Mouse (Mus musculus) heart, postnatal 36 days (tissue): ENCODE data around the gene Rnf4. TPM values are rescaled to one million over a fixed set of nuclear protein-coding genes. Genes with fewer than 3 reads are reported as not detected.

Source experiments
- DNase-seq, 2 experiments: peaks; one replicate each; pipeline ENCODE4 v3.0.0; 2021 to 2022
- intact Hi-C: fragments of 180-260 bp; cut with DNase I; formaldehyde crosslinking; loops from one replicate; pipeline ENCODE4 v1.15.1; 2025
- total RNA-seq, 2 experiments: library from RNA; stranded (reverse); gene quantifications; 2 replicates each; pipeline ENCODE4 v1.2.3; 2021

Gene Rnf4
- 10 to 100 TPM; 31.0 to 31.7 TPM for total RNA-seq

- intact Hi-C loops: loop anchor here (2.0 kb wide), 1 partner anchor 33 kb away; the partner anchor contains the start of gene Fam193a
- DNase-seq: peak; percentile 98
Observed at GRCm38 (mm10) chr5:34336097-34336774, at the start of gene Rnf4. Gene Rnf4 (plus strand): TSS chr5:34336289.

- intact Hi-C loops: no loop called here
- no peak for DNase-seq
Observed at GRCm38 (mm10) chr5:34286516-34286915, 49.6 kb upstream of the Rnf4 start.

GRCm38 (mm10) chr5:34287001-34287837 lies 48.9 kb upstream of the Rnf4 start:
- DNase-seq: no peak

GRCm38 (mm10) chr5:34287838-34288145 lies 48.3 kb upstream of the Rnf4 start:
- intact Hi-C loops: no loop called here
- DNase-seq: no peak

More at GRCm38 (mm10) chr5:34287001-34287837, 48.9 kb upstream of the Rnf4 start:
- intact Hi-C loops: no loop called here

GRCm38 (mm10) chr5:34288154-34288716 lies 47.9 kb upstream of the Rnf4 start, which contains the start of the genes Zfyve28 and Cfap99:
Gene Zfyve28 (minus strand): TSS chr5:34288449.
Gene Cfap99 (plus strand): TSS chr5:34288600.
- intact Hi-C loops: no loop called here
- DNase-seq: peak; percentile 62 to 63

- intact Hi-C loops: no loop called here
- no peak for DNase-seq
Observed at GRCm38 (mm10) chr5:34289286-34289685, 46.8 kb upstream of the Rnf4 start.

- no peak for DNase-seq
- intact Hi-C loops: no loop called here
Observed at GRCm38 (mm10) chr5:34293363-34293762, 42.7 kb upstream of the Rnf4 start.

GRCm38 (mm10) chr5:34294696-34295095 lies 41.4 kb upstream of the Rnf4 start:
- intact Hi-C loops: no loop called here
- DNase-seq: no peak

GRCm38 (mm10) chr5:34295141-34295540 lies 40.9 kb upstream of the Rnf4 start:
- intact Hi-C loops: no loop called here
- no peak for DNase-seq

GRCm38 (mm10) chr5:34298061-34298460 lies 38.0 kb upstream of the Rnf4 start:
- intact Hi-C loops: no loop called here

GRCm38 (mm10) chr5:34298937-34299535 lies 37.1 kb upstream of the Rnf4 start:
- no peak for DNase-seq
- intact Hi-C loops: no loop called here

More at GRCm38 (mm10) chr5:34298061-34298460, 38.0 kb upstream of the Rnf4 start:
- no peak for DNase-seq

- intact Hi-C loops: no loop called here
- no peak for DNase-seq
Observed at GRCm38 (mm10) chr5:34302377-34302776, 33.7 kb upstream of the Rnf4 start.

- intact Hi-C loops: no loop called here
- DNase-seq: no peak
Observed at GRCm38 (mm10) chr5:34309016-34309415, 27.1 kb upstream of the Rnf4 start.

GRCm38 (mm10) chr5:34319491-34320034 lies 16.5 kb upstream of the Rnf4 start:
- no peak for DNase-seq
- intact Hi-C loops: no loop called here

- intact Hi-C loops: no loop called here
- no peak for DNase-seq
Observed at GRCm38 (mm10) chr5:34321236-34321635, 14.9 kb upstream of the Rnf4 start.

- DNase-seq: no peak
- intact Hi-C loops: no loop called here
Observed at GRCm38 (mm10) chr5:34325286-34325685, 10.8 kb upstream of the Rnf4 start.

GRCm38 (mm10) chr5:34326249-34326691 lies 9.8 kb upstream of the Rnf4 start:
- intact Hi-C loops: no loop called here
- no peak for DNase-seq

GRCm38 (mm10) chr5:34326875-34327576 lies 9.1 kb upstream of the Rnf4 start:
- DNase-seq: peak; percentile 6 to 7
- intact Hi-C loops: no loop called here

- no peak for DNase-seq
- intact Hi-C loops: no loop called here
Observed at GRCm38 (mm10) chr5:34330136-34330535, 6.0 kb upstream of the Rnf4 start.

GRCm38 (mm10) chr5:34334081-34334480 lies 2.0 kb upstream of the Rnf4 start:
- intact Hi-C loops: no loop called here

More at GRCm38 (mm10) chr5:34334081-34334480, 2.0 kb upstream of the Rnf4 start:
- DNase-seq: no peak
